In the genomic region with DNA sequence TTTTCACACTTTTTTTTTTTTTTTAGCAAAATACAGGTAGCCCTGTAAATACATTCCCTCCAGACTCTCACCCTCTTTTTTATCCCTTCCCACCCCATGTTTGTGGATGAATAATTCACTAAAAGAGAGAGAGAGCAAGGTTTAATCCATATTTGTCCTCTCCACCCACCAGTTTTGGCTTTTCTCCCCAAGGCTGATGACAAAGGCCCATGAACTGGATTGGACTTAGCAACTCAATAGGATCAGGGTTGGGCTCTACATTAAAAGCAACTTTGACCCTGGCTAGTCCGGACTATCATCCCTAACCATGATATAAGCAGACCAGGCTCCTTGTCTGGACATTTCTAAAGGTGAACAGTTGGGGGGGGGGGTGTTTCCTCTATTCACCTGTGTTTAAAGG, we compare ENCODE assay signal across 25 mouse cellular contexts. TPM values are rescaled to one million over a fixed set of nuclear protein-coding genes. Genes with fewer than 3 reads are reported as not detected.
"Had no signal": no experiment of that assay in that cellular context is flagged by ENCODE, and none has a peak within 500 bp of the region (broad histone marks: within the 10 kb centered on the region; RNA-seq: fewer than 3 reads in every experiment).

No protein-coding gene starts in this region.

- H3K27ac ChIP-seq: gastrocnemius, adult 2 months; heart, adult 2 months; heart, embryonic 13.5 days; heart, embryonic 15.5 days; hindbrain, embryonic 13.5 days; hindbrain, embryonic 15.5 days; hindbrain, postnatal 0 days; kidney, embryonic 15.5 days; limb, embryonic 13.5 days; limb, embryonic 15.5 days; liver, embryonic 14.5 days had no signal

- DNase-seq: gastrocnemius, adult 2 months; gastrocnemius, postnatal 10 days; gastrocnemius, postnatal 25 days; heart, adult 11 months; heart, adult 2 months; heart, postnatal 14 days; heart, postnatal 36 days; kidney, adult 11 months; kidney, postnatal 10 days; layer of hippocampus, adult 9-11 months; layer of hippocampus, postnatal 36 days; left cerebral cortex, postnatal 4 days; lung, adult 18-20 months had no signal

- H3K4me3 ChIP-seq: gastrocnemius, adult 2 months; heart, adult 2 months; heart, embryonic 13.5 days; heart, embryonic 15.5 days; hindbrain, embryonic 13.5 days; hindbrain, embryonic 15.5 days; kidney, embryonic 15.5 days; limb, embryonic 13.5 days; limb, embryonic 15.5 days had no signal

- H3K4me2 ChIP-seq: heart, embryonic 11.5 days; heart, embryonic 13.5 days; heart, embryonic 15.5 days; hindbrain, embryonic 13.5 days; hindbrain, embryonic 15.5 days; kidney, embryonic 15.5 days; limb, embryonic 13.5 days; limb, embryonic 15.5 days had no signal

- H3K9me3 ChIP-seq: heart, embryonic 15.5 days; hindbrain, embryonic 13.5 days; hindbrain, embryonic 15.5 days; kidney, embryonic 15.5 days; limb, embryonic 15.5 days had no signal

- H3K27me3 ChIP-seq: heart, embryonic 13.5 days; heart, embryonic 15.5 days; hindbrain, embryonic 13.5 days; hindbrain, embryonic 15.5 days; kidney, embryonic 15.5 days; limb, embryonic 13.5 days; limb, embryonic 15.5 days had no signal

- H3K4me1 ChIP-seq: heart, embryonic 15.5 days; hindbrain, embryonic 13.5 days; hindbrain, embryonic 15.5 days; kidney, embryonic 15.5 days; limb, embryonic 13.5 days; limb, embryonic 15.5 days had no signal

- H3K9ac ChIP-seq: heart, embryonic 13.5 days; heart, embryonic 15.5 days; hindbrain, embryonic 13.5 days; hindbrain, embryonic 15.5 days; kidney, embryonic 15.5 days; limb, embryonic 13.5 days; limb, embryonic 15.5 days; liver, embryonic 14.5 days had no signal

- ATAC-seq: hindbrain, postnatal 0 days; intestine, embryonic 16.5 days had no signal

RNA-seq across cellular contexts. Expression of a gene that starts 33.2 kb away (rescaled TPM):
- total RNA-seq: hematopoietic stem cell, adult 5-6 weeks had no signal
